27 mouse cellular contexts compared by ENCODE assay signal in genomic region chr2:145555713-145556112, GRCm38 (mm10).
"Had no signal": no experiment of that assay in that cellular context is flagged by ENCODE, and none has a peak within 500 bp of the region (broad histone marks: within the 10 kb centered on the region; RNA-seq: fewer than 3 reads in every experiment).

No protein-coding gene starts in this region.

- H3K4me2 ChIP-seq: heart, embryonic 11.5 days; heart, embryonic 13.5 days; heart, embryonic 15.5 days; hindbrain, embryonic 13.5 days; hindbrain, embryonic 15.5 days; kidney, embryonic 15.5 days; limb, embryonic 12.5 days; liver, embryonic 11.5 days; liver, embryonic 13.5 days; liver, embryonic 15.5 days had no signal

- H3K27me3 ChIP-seq: heart, embryonic 13.5 days; heart, embryonic 15.5 days; hindbrain, embryonic 13.5 days; hindbrain, embryonic 15.5 days; kidney, embryonic 15.5 days; limb, embryonic 12.5 days; liver, embryonic 13.5 days; liver, embryonic 15.5 days had no signal

- H3K4me3 ChIP-seq: heart, adult 2 months; heart, embryonic 13.5 days; heart, embryonic 15.5 days; hindbrain, embryonic 13.5 days; hindbrain, embryonic 15.5 days; kidney, embryonic 15.5 days; limb, embryonic 12.5 days; liver, embryonic 13.5 days; liver, embryonic 15.5 days had no signal

- H3K27ac ChIP-seq: heart, adult 2 months; heart, embryonic 13.5 days; heart, embryonic 15.5 days; hindbrain, embryonic 13.5 days; hindbrain, embryonic 15.5 days; hindbrain, postnatal 0 days; kidney, embryonic 15.5 days; limb, embryonic 12.5 days; liver, embryonic 13.5 days; liver, embryonic 15.5 days had no signal

- H3K4me1 ChIP-seq: heart, embryonic 13.5 days; heart, embryonic 15.5 days; hindbrain, embryonic 13.5 days; hindbrain, embryonic 15.5 days; kidney, embryonic 15.5 days; limb, embryonic 12.5 days; liver, embryonic 13.5 days; liver, embryonic 15.5 days had no signal

- H3K9me3 ChIP-seq: heart, embryonic 13.5 days; heart, embryonic 15.5 days; hindbrain, embryonic 13.5 days; hindbrain, embryonic 15.5 days; kidney, embryonic 15.5 days; limb, embryonic 12.5 days; liver, embryonic 13.5 days; liver, embryonic 15.5 days had no signal

- DNase-seq: gastrocnemius, postnatal 14 days; gastrocnemius, postnatal 36 days; heart, adult 11 months; heart, adult 2 months; heart, postnatal 14 days; heart, postnatal 36 days; kidney, adult 11 months; kidney, adult 2 months; kidney, adult 9 months; kidney, postnatal 10 days; kidney, postnatal 25 days; kidney, postnatal 4 days; layer of hippocampus, adult 9-11 months; left cerebral cortex, postnatal 4 days; liver; liver, embryonic 13.5 days had no signal

- ATAC-seq: hindbrain, postnatal 0 days; intestine, embryonic 16.5 days had no signal

- H3K36me3 ChIP-seq: heart, embryonic 13.5 days; heart, embryonic 15.5 days; hindbrain, embryonic 13.5 days; hindbrain, embryonic 15.5 days; kidney, embryonic 15.5 days; limb, embryonic 12.5 days; liver, embryonic 13.5 days; liver, embryonic 15.5 days had no signal

- H3K9ac ChIP-seq: heart, embryonic 13.5 days; heart, embryonic 15.5 days; hindbrain, embryonic 13.5 days; hindbrain, embryonic 15.5 days; kidney, embryonic 15.5 days; limb, embryonic 12.5 days; liver, embryonic 13.5 days; liver, embryonic 15.5 days had no signal
